Mouse (Mus musculus) stomach, postnatal 0 days (tissue): ENCODE results near the gene Unc80. TPM values are rescaled to one million over a fixed set of nuclear protein-coding genes. Genes with fewer than 3 reads are reported as not detected.
"Not testable (repeated sequence)": the region's sequence is repeated elsewhere in the genome, so short reads cannot be mapped to it uniquely, and the experiment has no call there.

Source experiments
- ATAC-seq: fragments of 200-750 bp; cut with Nextera tagmentation; 2 replicates; pipeline ENCODE4 v1.8.0; 2017; ENCODE audit not compliant: low FRiP score, low TSS enrichment
- DNase-seq: peaks from one replicate; pipeline ENCODE4 v3.0.0-alpha.2; 2016; ENCODE audit warnings: low spot score
- H3K27ac ChIP-seq: fragments of 300-500 bp; sonication (generic); replicated peaks from 2 replicates; pipeline ENCODE4 v1.5.1; 2014; ENCODE audit warnings: mild to moderate bottlenecking, control low read depth
- H3K27me3 ChIP-seq: fragments of 300-500 bp; sonication (generic); 2 replicates; pipeline ENCODE4 v1.6.1; 2014; ENCODE audit warnings: low read length; ENCODE audit not compliant: control insufficient read depth, insufficient read depth
- H3K36me3 ChIP-seq: fragments of 300-500 bp; sonication (generic); 2 replicates; pipeline ENCODE4 v1.6.1; 2014; ENCODE audit warnings: low read length, mixed read lengths; ENCODE audit not compliant: control insufficient read depth, insufficient read depth
- H3K4me1 ChIP-seq: fragments of 300-500 bp; sonication (generic); replicated peaks from 2 replicates; pipeline ENCODE4 v1.6.1; 2014; ENCODE audit warnings: antibody characterized with exemption; ENCODE audit not compliant: control insufficient read depth, insufficient read depth
- H3K4me2 ChIP-seq: fragments of 300-500 bp; sonication (generic); replicated peaks from 2 replicates; pipeline ENCODE4 v1.6.1; 2014; ENCODE audit warnings: low read depth, mild to moderate bottlenecking, control low read depth, moderate library complexity
- H3K4me3 ChIP-seq: fragments of 300-500 bp; sonication (generic); 2 replicates; pipeline ENCODE4 v1.5.1; 2014; ENCODE audit warnings: low read depth, low read length, control low read depth
- H3K9ac ChIP-seq: fragments of 300-500 bp; sonication (generic); 2 replicates; pipeline ENCODE4 v1.6.1; 2014; ENCODE audit warnings: mild to moderate bottlenecking, low read length, control low read depth, mixed read lengths
- H3K9me3 ChIP-seq: fragments of 300-500 bp; sonication (generic); 2 replicates; pipeline ENCODE4 v1.6.1; 2016; ENCODE audit warnings: low read length; ENCODE audit not compliant: control insufficient read depth
- CTCF ChIP-seq: IDR thresholded peaks from 2 replicates; pipeline ENCODE4 v1.5.1; 2016; ENCODE audit warnings: antibody characterized with exemption, low read depth, mild to moderate bottlenecking, moderate library complexity
- EP300 ChIP-seq: optimal IDR thresholded peaks from 2 replicates; pipeline ENCODE3; 2016; ENCODE audit warnings: antibody characterized with exemption
- WGBS: fragments of 180-500 bp; shearing (Covaris S2); extraction: QIAGEN DNeasy Blood & Tissue Kit; methylation state at CpG from one replicate; pipeline ENCODE4 v1.1.7; 2014; 5-methylcytosine and 5-hydroxymethylcytosine counted together
- polyA plus RNA-seq: library from polyadenylated mRNA; unstranded; fragments of >200 nt; fragmentation: Nextera tagmentation; extraction: Ambion mirVana; gene quantifications from 2 replicates; pipeline ENCODE4 v1.2.1, GENCODE M21; 2015

Unc80 gene
- polyA plus RNA-seq, 1 experiment from 2014 or later: 0.16 TPM

DNA sequence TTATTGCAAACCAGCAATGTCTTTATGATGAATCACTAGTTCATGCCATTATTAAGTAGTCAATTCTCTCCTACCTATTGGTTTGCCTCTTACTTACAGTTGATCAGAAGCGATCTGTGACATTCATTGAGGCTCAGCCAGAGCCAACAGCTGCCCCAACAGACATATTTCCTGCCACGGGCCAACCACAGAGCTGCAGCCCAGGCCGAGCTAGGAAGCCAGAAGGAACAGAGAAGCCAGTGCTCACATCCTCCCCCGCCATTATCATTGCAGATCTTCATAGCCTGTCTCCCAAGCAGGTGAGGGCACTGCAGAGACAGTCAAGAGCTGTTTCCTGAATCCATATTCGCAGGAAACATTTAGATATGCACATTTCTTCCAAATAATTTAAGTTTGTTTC, 226.1 kb downstream of the Unc80 start:
- TF ChIP-seq CTCF (no peak), EP300 (no peak)

DNA sequence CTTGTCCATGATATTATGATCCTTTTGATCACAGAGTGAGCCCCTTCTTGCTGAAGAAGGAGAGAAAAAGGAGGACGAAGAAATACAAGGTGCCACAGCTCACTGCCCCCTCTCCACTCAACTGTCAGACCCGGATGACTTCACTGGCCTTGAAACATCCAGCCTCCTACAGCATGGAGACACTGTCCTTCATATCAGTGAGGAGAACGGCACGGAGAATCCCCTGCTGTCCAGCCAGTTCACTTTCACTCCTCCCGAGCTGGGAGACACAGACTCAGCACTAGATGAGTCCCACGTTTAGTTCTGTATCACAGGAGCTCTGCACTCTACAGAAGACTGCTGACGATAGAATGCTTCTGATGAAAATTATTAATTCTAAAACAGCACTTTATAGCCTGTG, 227.1 kb downstream of the Unc80 start:
- DNase-seq (no peak), ATAC-seq (no peak)
- no peak overlapping the region for H3K4me2 ChIP-seq
- WGBS: 61% methylated on average over 7 of the region's 7 CpGs
- H3K9me3 ChIP-seq: no peaks in the 10 kb centered on the region
- H3K27me3 ChIP-seq: no peaks in the 10 kb centered on the region
- TF ChIP-seq EP300 (no peak), CTCF (no peak)
- no peaks in the 10 kb centered on the region for H3K36me3 ChIP-seq
- no peak overlapping the region for H3K27ac ChIP-seq
- H3K4me3 ChIP-seq: no peak overlapping the region
- no peak overlapping the region for H3K9ac ChIP-seq
- no peaks in the 10 kb centered on the region for H3K4me1 ChIP-seq

More for the DNA sequence above, 226.1 kb downstream of the Unc80 start:
- Histone ChIP-seq H3K9ac (no peak overlapping the region), H3K4me1 (no peaks in the 10 kb centered on the region), H3K4me3 (no peak overlapping the region), H3K27ac (no peak overlapping the region), H3K27me3 (no peaks in the 10 kb centered on the region), H3K9me3 (no peaks in the 10 kb centered on the region), H3K4me2 (no peak overlapping the region), H3K36me3 (no peaks in the 10 kb centered on the region)
- DNase-seq (no peak), ATAC-seq (no peak)
- WGBS: 72% methylated on average over 5 of the region's 5 CpGs

DNA sequence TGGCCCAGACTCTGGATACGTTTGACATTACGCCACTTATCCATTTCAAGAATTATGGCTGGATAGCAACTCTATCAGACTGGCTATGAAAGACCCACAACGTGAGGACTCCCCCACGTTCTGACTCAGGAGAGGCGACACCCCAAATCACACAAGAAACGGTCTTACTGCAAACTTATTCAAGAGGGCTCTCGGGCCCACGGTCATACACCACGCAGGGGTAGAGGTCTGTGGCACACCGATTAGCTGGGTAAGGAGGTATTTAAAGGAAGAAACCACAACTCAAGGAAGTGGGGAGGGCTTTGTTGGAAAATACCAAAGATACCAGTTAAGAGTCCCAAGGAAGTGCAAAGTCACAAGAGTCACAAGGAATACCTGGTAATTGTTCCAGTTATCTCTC, 231.5 kb downstream of the Unc80 start:
- H3K27me3 ChIP-seq, H3K4me3 ChIP-seq, H3K27ac ChIP-seq, H3K9me3 ChIP-seq, H3K4me2 ChIP-seq, H3K36me3 ChIP-seq, ATAC-seq, H3K4me1 ChIP-seq, H3K9ac ChIP-seq, DNase-seq: not testable (repeated sequence)
- 91% methylated on average over 10 of the region's 10 CpGs for WGBS

GRCm38 (mm10) chr1:66700149-66700692, 232.1 kb downstream of the Unc80 start:
- H3K4me2 ChIP-seq: peak overlapping the region; percentile 73
- H3K9me3 ChIP-seq: no peaks in the 10 kb centered on the region
- ATAC-seq (peak; percentile 11), DNase-seq (no peak)
- WGBS: 45% methylated on average over 5 of the region's 5 CpGs
- no peaks in the 10 kb centered on the region for H3K27me3 ChIP-seq
- H3K27ac ChIP-seq: no peak overlapping the region
- H3K9ac ChIP-seq: no peak overlapping the region
- H3K36me3 ChIP-seq: no peaks in the 10 kb centered on the region
- H3K4me3 ChIP-seq: peak overlapping the region; percentile 80
- no peaks in the 10 kb centered on the region; the same call in 1 of the 2 replicates for H3K4me1 ChIP-seq
- TF ChIP-seq EP300 (no peak), CTCF (no peak)

GRCm38 (mm10) chr1:66700693-66701575, 232.8 kb downstream of the Unc80 start, which contains the start of gene Rpe:
Gene Rpe (plus strand): TSS chr1:66700831.
- Histone ChIP-seq H3K4me1 (no peaks in the 10 kb centered on the region; the same call in 1 of the 2 replicates), H3K9ac (peak within 1 kb of the TSS; percentile 84), H3K4me3 (peak within 1 kb of the TSS; percentile 80), H3K9me3 (no peaks in the 10 kb centered on the region), H3K4me2 (peak within 1 kb of the TSS; percentile 73), H3K27ac (peak within 1 kb of the TSS; percentile 82), H3K27me3 (no peaks in the 10 kb centered on the region), H3K36me3 (no peaks in the 10 kb centered on the region)
- under 1% methylated on average over 70 of the region's 73 CpGs for WGBS
- TF ChIP-seq CTCF: peak; percentile 6; the same call in 1 of the 2 replicates
- TF ChIP-seq EP300: no peak
- peak; percentile 97 for DNase-seq
- peak; percentile 100 for ATAC-seq

- Histone ChIP-seq H3K4me1 (no peaks in the 10 kb centered on the region; the same call in 1 of the 2 replicates), H3K4me3 (peak overlapping the region; percentile 80), H3K36me3 (no peaks in the 10 kb centered on the region), H3K27ac (no peak overlapping the region), H3K27me3 (no peaks in the 10 kb centered on the region), H3K4me2 (peak overlapping the region; percentile 73), H3K9me3 (no peaks in the 10 kb centered on the region), H3K9ac (peak overlapping the region; percentile 84)
- DNase-seq (no peak), ATAC-seq (no peak)
- 14% methylated on average over 2 of the region's 2 CpGs for WGBS
- TF ChIP-seq CTCF (no peak), EP300 (no peak)
Measured at GRCm38 (mm10) chr1:66701576-66701940, 233.4 kb downstream of the Unc80 start.
